Mouse (Mus musculus): Measurements from ENCODE around the gene Hpca. TPM values are rescaled to one million over a fixed set of nuclear protein-coding genes. Genes with fewer than 3 reads are reported as not detected.

Gene Hpca
- polyA plus RNA-seq, 1 experiment from 2014 or later, result 76.7 TPM

DNA sequence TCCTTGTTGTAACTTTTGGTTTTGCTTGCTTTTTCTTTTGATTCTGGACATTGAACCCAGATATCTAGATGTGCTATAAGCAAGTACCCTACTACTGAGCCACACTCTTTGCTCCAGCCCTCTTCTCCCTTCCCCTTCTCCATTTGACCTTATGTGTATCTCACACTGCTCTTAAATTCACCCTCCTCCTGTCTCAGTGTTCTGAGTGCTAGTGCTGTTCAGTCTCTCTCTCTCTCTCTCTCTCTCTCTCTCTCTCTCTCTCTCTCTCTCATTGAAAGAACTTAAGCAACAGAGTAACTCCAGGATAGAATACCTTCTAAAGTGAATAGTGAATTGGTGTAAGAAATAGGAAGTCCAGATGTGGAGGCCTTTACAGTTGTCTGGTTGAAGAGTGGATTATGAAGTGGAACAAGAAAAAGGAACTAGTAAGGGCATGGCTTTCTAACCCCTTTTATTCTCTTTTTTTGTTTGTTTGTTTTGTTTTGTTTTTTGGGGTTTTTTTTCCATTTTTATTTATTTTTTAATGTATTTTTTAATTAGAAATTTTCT, 56.1 kb downstream of the Hpca start:
- Histone ChIP-seq H3K4me1 (peaks cover 13% of the 10 kb centered on the region), H3K9me3 (no peaks in the 10 kb centered on the region), H3K36me3 (replicated peaks) (no peaks in the 10 kb centered on the region), H3K27me3 (replicated peaks) (no peaks in the 10 kb centered on the region), H3K9ac (no peak overlapping the region), H3K4me2 (no peak overlapping the region), H3K4me3 (no peak overlapping the region), H3K27ac (no peak overlapping the region)
- no peak for ATAC-seq (replicated peaks)

- WGBS, result 83% methylated on average over 3 of the region's 3 CpGs
- H3K27ac ChIP-seq, result no peak overlapping the region
- H3K9ac ChIP-seq, result no peak overlapping the region
- H3K4me3 ChIP-seq, result no peak overlapping the region
- H3K4me2 ChIP-seq, result no peak overlapping the region
- no peaks in the 10 kb centered on the region for H3K27me3 ChIP-seq (replicated peaks)
- no peak for ATAC-seq (replicated peaks)
- H3K36me3 ChIP-seq (replicated peaks), result no peaks in the 10 kb centered on the region
- no peaks in the 10 kb centered on the region for H3K9me3 ChIP-seq
- H3K4me1 ChIP-seq, result peaks cover 28% of the 10 kb centered on the region
These were observed 59.4 kb downstream of the Hpca start for GRCm38 (mm10) chr4:129062281-129063075.

Other genes starting within 250 kb of the Hpca start
- 21.3 and 21.5 TPM in 2 replicates for gene Trim62, start 238.5 kb downstream of the Hpca start, polyA plus RNA-seq (2015; fragmentation: Nextera tagmentation; extraction: Ambion mirVana)
- gene Azin2, start 159.6 kb downstream of the Hpca start, polyA plus RNA-seq (2015; fragmentation: Nextera tagmentation; extraction: Ambion mirVana), result 19.1 and 23.2 TPM in 2 replicates
- 82.4 and 83.2 TPM in 2 replicates for gene Ak2, start 130.1 kb downstream of the Hpca start, polyA plus RNA-seq (2015; fragmentation: Nextera tagmentation; extraction: Ambion mirVana)
- gene Rnf19b, start 63.8 kb downstream of the Hpca start, polyA plus RNA-seq (2015; fragmentation: Nextera tagmentation; extraction: Ambion mirVana), result 34.6 and 35.4 TPM in 2 replicates
- not detected in 2 replicates for gene Tmem54, start 16.5 kb downstream of the Hpca start, polyA plus RNA-seq (2015; fragmentation: Nextera tagmentation; extraction: Ambion mirVana)
- gene Fndc5, start 15.0 kb upstream of the Hpca start, polyA plus RNA-seq (2015; fragmentation: Nextera tagmentation; extraction: Ambion mirVana), result 7.0 and 7.8 TPM in 2 replicates
- 21.8 and 24.4 TPM in 2 replicates for gene S100pbp, start 67.7 kb upstream of the Hpca start, polyA plus RNA-seq (2015; fragmentation: Nextera tagmentation; extraction: Ambion mirVana)
- 114 and 116 TPM in 2 replicates for gene Yars, start 67.7 kb upstream of the Hpca start, polyA plus RNA-seq (2015; fragmentation: Nextera tagmentation; extraction: Ambion mirVana)
- gene C77080, start 139.4 kb upstream of the Hpca start, polyA plus RNA-seq (2015; fragmentation: Nextera tagmentation; extraction: Ambion mirVana), result 9.4 and 9.7 TPM in 2 replicates
- 0.50 and 0.86 TPM in 2 replicates for gene Sync, start 165.6 kb upstream of the Hpca start, polyA plus RNA-seq (2015; fragmentation: Nextera tagmentation; extraction: Ambion mirVana)
- gene Rbbp4, start 213.3 kb upstream of the Hpca start, polyA plus RNA-seq (2015; fragmentation: Nextera tagmentation; extraction: Ambion mirVana), result 260 and 271 TPM in 2 replicates
- 19.9 and 21.1 TPM in 2 replicates for gene Zbtb8os, start 213.7 kb upstream of the Hpca start, polyA plus RNA-seq (2015; fragmentation: Nextera tagmentation; extraction: Ambion mirVana)